Mouse (Mus musculus) liver, embryonic 14.5 days (tissue): ENCODE results near the gene Higd1b. TPM values are rescaled to one million over a fixed set of nuclear protein-coding genes. Genes with fewer than 3 reads are reported as not detected.

Source experiments
- ATAC-seq: fragments of 200-750 bp; cut with Nextera tagmentation; 2 replicates; pipeline ENCODE4 v1.8.0; 2017; ENCODE audit warnings: moderate number of reproducible peaks, mild to moderate bottlenecking, moderate library complexity; ENCODE audit not compliant: insufficient read depth
- DNase-seq, 3 experiments: peaks; one replicate each; pipeline ENCODE4 v3.0.0-alpha.2; 2012 to 2013; ENCODE audit warnings: low read depth in 3 of 3, low spot score in 3 of 3
- H3K27ac ChIP-seq: fragments of 300-500 bp; sonication (generic); 2 replicates; pipeline ENCODE4 v1.5.1; 2014; ENCODE audit warnings: moderate library complexity, mild to moderate bottlenecking, control low read depth, inconsistent platforms
- H3K27me3 ChIP-seq: fragments of 300-500 bp; sonication (generic); 2 replicates; pipeline ENCODE4 v1.6.1; 2014; ENCODE audit warnings: mild to moderate bottlenecking, low read length, moderate library complexity; ENCODE audit not compliant: control insufficient read depth, insufficient read depth
- H3K36me3 ChIP-seq: fragments of 300-500 bp; sonication (generic); replicated peaks from 2 replicates; pipeline ENCODE4 v1.6.1; 2014; ENCODE audit warnings: low read depth; ENCODE audit not compliant: control insufficient read depth, insufficient read depth
- H3K4me1 ChIP-seq, 2 experiments: fragments of 200-500 bp in 1 of 2; fragments of 300-500 bp in 1 of 2; sonication (generic) in 1 of 2; replicated peaks; 2 replicates each; pipeline ENCODE4 v1.6.1; 2012 to 2014; ENCODE audit warnings: antibody characterized with exemption in 1 of 2, inconsistent platforms in 1 of 2, low read length in 1 of 2; ENCODE audit not compliant: control insufficient read depth in 2 of 2, insufficient read depth in 2 of 2
- H3K4me2 ChIP-seq: fragments of 300-500 bp; sonication (generic); 2 replicates; pipeline ENCODE4 v1.6.1; 2014; ENCODE audit warnings: low read depth, mild to moderate bottlenecking, control low read depth, moderate library complexity
- H3K4me3 ChIP-seq, 2 experiments: fragments of 200-500 bp in 1 of 2; fragments of 300-500 bp in 1 of 2; sonication (generic) in 1 of 2; 2 replicates each; pipeline ENCODE4 v1.5.1; 2012 to 2014; ENCODE audit warnings: low read depth in 2 of 2, low read length in 2 of 2, mild to moderate bottlenecking in 2 of 2, control low read depth in 1 of 2, inconsistent platforms in 1 of 2, moderate library complexity in 1 of 2; ENCODE audit not compliant: insufficient read depth in 1 of 2
- H3K9ac ChIP-seq: fragments of 300-500 bp; sonication (generic); replicated peaks from 2 replicates; pipeline ENCODE4 v1.6.1; 2014; ENCODE audit warnings: mild to moderate bottlenecking, control low read depth, moderate library complexity
- H3K9me3 ChIP-seq: fragments of 300-500 bp; sonication (generic); 2 replicates; pipeline ENCODE4 v1.6.1; 2016; ENCODE audit warnings: low read length, mixed read lengths; ENCODE audit not compliant: control insufficient read depth
- CTCF ChIP-seq: IDR thresholded peaks from 2 replicates; pipeline ENCODE4 v1.5.1; 2016; ENCODE audit warnings: antibody characterized with exemption, low read depth, control low read depth
- EP300 ChIP-seq: IDR thresholded peaks from 2 replicates; pipeline ENCODE4 v1.6.1; 2016; ENCODE audit warnings: antibody characterized with exemption, low read depth
- WGBS: fragments of 180-500 bp; shearing (Covaris S2); extraction: QIAGEN DNeasy Blood & Tissue Kit; methylation state at CpG from one replicate; pipeline ENCODE4 v1.1.7; 2014; ENCODE audit not compliant: insufficient replicate concordance; 5-methylcytosine and 5-hydroxymethylcytosine counted together
- polyA plus RNA-seq, 2 experiments: library from polyadenylated mRNA; depleted of rRNA in 1 of 2; stranded (reverse) in 1 of 2; unstranded in 1 of 2; fragments of >200 nt; fragmentation: Nextera tagmentation in 1 of 2; extraction: Ambion mirVana in 1 of 2; gene quantifications; 2 replicates each; pipeline versions ENCODE4 v1.2.1 to v1.2.3; 2012 to 2014

Higd1b gene
- polyA plus RNA-seq, 2 experiments = not detected

DNA sequence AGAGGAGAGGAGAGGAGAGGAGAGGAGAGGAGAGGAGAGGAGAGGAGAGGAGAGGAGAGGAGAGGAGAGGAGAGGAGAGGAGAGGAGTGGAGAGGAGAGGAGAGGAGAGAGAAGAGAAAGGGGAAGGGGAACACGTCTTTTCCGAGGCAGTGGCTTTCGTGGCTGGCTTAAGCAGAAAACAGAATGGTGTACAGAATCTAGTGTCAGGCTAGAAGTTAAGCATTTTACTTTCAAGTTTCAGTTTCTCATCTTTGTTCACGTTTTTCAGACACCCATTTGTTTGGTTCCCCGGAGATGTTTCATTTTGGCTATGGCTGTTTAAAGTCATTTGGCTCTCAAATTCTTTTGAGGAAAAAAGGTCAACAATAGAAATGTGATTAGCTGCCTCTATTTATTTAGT, 27.4 kb upstream of the Higd1b start:
- 23% methylated on average over 5 of the region's 5 CpGs for WGBS
- no peak for DNase-seq
- no peak overlapping the region for H3K4me3 ChIP-seq
- H3K36me3 ChIP-seq = no peaks in the 10 kb centered on the region
- no peaks in the 10 kb centered on the region for H3K27me3 ChIP-seq
- no peak overlapping the region for H3K9ac ChIP-seq
- no peak for ATAC-seq
- no peaks in the 10 kb centered on the region for H3K4me1 ChIP-seq
- H3K27ac ChIP-seq = no peak overlapping the region
- no peak overlapping the region for H3K4me2 ChIP-seq
- TF ChIP-seq EP300 (no peak), CTCF (no peak)
- H3K9me3 ChIP-seq = no peaks in the 10 kb centered on the region

DNA sequence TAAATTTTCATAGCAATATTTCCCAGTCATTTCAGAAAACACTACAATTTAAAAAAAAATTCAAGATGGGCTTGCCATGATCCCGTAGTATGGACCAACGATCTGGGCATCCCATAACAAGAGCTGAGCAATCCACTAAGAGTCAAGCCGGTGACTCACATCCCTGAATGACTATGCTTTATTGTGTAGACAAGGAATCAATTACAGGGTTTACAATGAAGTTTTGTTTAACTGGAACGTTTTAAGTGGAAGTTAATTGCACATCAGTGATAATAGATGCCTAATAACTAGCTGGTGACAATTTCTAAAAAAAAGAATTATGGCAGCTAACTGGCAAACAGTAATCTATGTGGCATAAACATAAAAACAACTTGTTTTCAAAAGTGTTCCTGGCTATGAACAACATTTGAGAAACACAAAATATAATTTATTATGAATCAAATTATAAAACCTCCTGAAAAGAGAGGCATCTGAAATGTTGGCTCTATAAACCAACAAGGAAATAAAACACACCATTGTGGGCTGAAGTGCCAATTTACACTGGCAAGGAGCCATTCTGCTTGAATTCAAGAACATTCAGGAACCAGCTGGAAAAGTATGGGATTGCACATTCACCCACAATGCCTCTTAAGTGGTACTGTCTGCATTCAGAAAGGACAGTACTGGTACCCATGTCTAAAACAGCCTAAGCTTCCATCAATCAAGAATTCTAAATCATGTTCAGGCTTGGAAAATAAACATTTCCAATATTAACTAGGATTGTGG, 24.7 kb upstream of the Higd1b start:
- DNase-seq (no peak), ATAC-seq (no peak)
- no peak overlapping the region for H3K9ac ChIP-seq
- H3K36me3 ChIP-seq = no peaks in the 10 kb centered on the region
- no peak overlapping the region for H3K4me2 ChIP-seq
- H3K27me3 ChIP-seq = peaks cover 2% of the 10 kb centered on the region
- H3K4me3 ChIP-seq = no peak overlapping the region
- WGBS = 61% methylated on average over 4 of the region's 4 CpGs
- no peaks in the 10 kb centered on the region for H3K4me1 ChIP-seq
- no peaks in the 10 kb centered on the region for H3K9me3 ChIP-seq
- TF ChIP-seq CTCF (no peak), EP300 (no peak)
- H3K27ac ChIP-seq = no peak overlapping the region

DNA sequence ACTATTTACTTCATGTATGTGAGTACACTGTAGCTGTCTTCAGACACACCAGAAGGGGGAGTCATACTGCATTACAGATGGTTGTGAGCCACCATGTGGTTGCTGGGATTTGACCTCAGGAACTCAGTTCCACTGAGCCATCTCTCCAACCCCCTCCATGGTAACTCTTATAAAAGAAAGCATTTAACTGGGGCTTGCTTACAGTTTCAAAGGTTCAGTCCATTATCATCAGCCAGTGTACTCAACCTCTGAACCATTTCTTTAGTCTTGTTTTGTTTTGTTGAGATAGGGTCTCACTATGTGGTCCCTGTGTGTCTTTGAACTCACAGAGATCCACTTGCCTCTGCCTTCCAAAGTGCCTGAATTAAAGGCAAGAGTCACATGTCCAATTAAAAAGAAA, 20.8 kb upstream of the Higd1b start:
- DNase-seq = no peak
- Histone ChIP-seq H3K9ac (no peak overlapping the region), H3K4me2 (no peak overlapping the region), H3K9me3 (no peaks in the 10 kb centered on the region), H3K4me1 (no peaks in the 10 kb centered on the region), H3K27me3 (peaks cover 42% of the 10 kb centered on the region), H3K36me3 (no peaks in the 10 kb centered on the region), H3K4me3 (no peak overlapping the region), H3K27ac (no peak overlapping the region)
- TF ChIP-seq EP300 (no peak), CTCF (no peak)
- ATAC-seq = no peak

DNA sequence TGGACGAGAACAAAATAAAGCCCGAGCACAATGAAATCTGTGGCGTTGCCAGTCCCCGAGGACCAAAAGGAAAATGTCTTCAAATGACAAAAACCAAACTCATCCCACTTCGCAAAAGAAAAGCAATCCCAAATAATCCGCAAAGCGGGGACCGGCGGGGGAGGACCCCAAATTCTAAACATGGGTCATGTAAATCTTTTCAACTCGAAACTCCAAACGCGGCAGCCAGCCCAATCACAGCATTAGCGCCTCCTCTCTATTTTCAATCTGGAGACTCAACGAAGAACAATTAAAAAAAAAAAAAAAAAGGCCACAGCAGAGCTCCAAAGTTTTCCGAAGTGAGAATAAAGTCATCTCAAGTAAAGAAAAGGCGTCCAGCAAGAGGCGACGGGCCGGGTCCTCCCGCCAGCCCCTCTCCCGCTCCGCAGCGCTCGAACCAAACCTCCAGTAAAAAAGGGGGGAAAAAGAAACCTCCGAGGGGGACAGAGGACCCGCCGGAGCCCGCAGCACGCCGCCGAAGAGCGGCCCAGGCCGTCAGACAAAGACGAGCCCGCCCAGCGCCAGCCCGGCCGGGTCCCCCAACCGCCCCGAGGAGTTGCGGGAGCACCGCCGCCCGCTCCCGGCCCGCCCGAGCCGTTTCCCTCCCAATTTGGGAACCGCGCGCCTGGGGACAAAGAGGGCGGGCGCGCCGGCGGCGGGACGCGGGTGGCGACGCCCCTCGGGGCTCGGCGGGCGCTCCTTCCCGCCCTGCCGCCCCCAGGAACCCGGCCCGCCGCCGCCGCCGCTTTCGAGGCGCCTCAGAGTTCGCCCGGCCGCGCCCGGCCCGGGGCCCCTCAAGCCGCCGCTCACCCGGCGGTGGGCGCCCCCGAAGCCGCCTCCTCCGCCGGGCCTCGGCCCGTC, 17.3 kb upstream of the Higd1b start:
- H3K27me3 ChIP-seq = peaks cover 61% of the 10 kb centered on the region
- H3K4me1 ChIP-seq = no peaks in the 10 kb centered on the region
- peak overlapping the region; percentile 24 to 44 for H3K4me3 ChIP-seq
- no peaks in the 10 kb centered on the region for H3K9me3 ChIP-seq
- DNase-seq (no peak), ATAC-seq (no peak)
- under 1% methylated on average over 82 of the region's 92 CpGs for WGBS
- H3K9ac ChIP-seq = no peak overlapping the region
- H3K27ac ChIP-seq = no peak overlapping the region
- H3K4me2 ChIP-seq = peak overlapping the region; percentile 57
- no peak for TF ChIP-seq CTCF
- no peak for TF ChIP-seq EP300
- H3K36me3 ChIP-seq = no peaks in the 10 kb centered on the region

DNA sequence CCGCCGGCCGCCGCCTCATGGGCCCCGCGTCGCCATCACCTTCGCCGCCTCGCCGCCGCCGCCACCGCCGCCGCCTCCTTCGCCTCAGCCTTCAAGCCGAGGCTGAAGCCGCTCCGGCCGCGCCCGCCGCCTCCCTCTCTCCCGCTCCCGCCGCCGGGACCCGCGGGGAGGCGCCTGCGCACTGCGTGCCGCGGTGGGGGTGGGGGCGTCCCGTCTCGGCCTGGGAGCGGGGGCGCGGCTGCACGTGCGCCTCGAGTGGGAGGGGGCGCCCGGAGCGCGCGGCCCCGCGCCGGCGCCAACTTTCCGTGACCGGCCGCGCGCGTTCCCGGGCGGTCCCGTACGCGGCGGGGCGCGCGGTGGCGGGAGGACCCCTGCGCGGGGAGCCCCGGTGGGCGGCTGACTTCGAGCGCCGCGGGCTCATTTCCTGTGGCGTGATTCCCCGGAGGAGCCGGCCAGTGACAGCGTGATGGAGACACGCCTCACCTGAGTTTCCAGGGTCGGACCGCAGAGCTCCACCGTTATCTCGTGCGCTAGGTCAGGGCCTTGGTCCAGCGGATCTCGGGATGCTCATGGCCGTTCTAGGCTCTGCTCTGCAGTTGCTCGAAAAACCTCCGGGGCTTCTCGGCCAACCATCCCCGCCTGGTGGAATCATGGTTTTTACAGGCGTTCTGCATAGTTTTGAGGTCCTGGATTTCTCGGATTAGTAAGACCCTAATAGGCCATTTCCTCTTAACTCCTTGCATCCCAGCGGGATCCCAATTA, 16.4 kb upstream of the Higd1b start, which contains the start of gene Gjc1:
Gjc1 (minus strand) TSS at position 680 of the 762 bp plus-strand sequence.
- Histone ChIP-seq H3K27ac (no peak within 1 kb of the TSS), H3K4me2 (peak within 1 kb of the TSS; percentile 57), H3K9ac (no peak within 1 kb of the TSS), H3K4me1 (no peaks in the 10 kb centered on the region), H3K27me3 (peaks cover 61% of the 10 kb centered on the region), H3K9me3 (no peaks in the 10 kb centered on the region), H3K4me3 (peak within 1 kb of the TSS; percentile 21 to 44; a peak in 3 of 4 replicates), H3K36me3 (no peaks in the 10 kb centered on the region)
- under 1% methylated on average over 64 of the region's 97 CpGs for WGBS
- TF ChIP-seq CTCF (no peak), EP300 (no peak)
- DNase-seq (no peak), ATAC-seq (no peak)
